Mouse (Mus musculus) liver, embryonic 14.5 days (tissue): Measurements from ENCODE around the gene Opcml.

ENCODE experiments used
- CTCF ChIP-seq: IDR thresholded peaks from 2 replicates; pipeline ENCODE4 v1.5.1; 2016; ENCODE audit warnings: antibody characterized with exemption, low read depth, control low read depth
- EP300 ChIP-seq: IDR thresholded peaks from 2 replicates; pipeline ENCODE4 v1.6.1; 2016; ENCODE audit warnings: antibody characterized with exemption, low read depth

- TF ChIP-seq CTCF (no peak), EP300 (no peak)
Measured at GRCm38 (mm10) chr9:28662882-28663281, 872.3 kb downstream of the Opcml start.
